Mouse (Mus musculus) kidney, embryonic 16.5 days (tissue): Measurements from ENCODE around the gene Parp2. TPM values are rescaled to one million over a fixed set of nuclear protein-coding genes. Genes with fewer than 3 reads are reported as not detected.
"Not testable (repeated sequence)": the region's sequence is repeated elsewhere in the genome, so short reads cannot be mapped to it uniquely, and the experiment has no call there.

Experiments
- ATAC-seq: fragments of 200-750 bp; cut with Nextera tagmentation; 2 replicates; pipeline ENCODE4 v1.8.0; 2017; ENCODE audit warnings: moderate TSS enrichment; ENCODE audit not compliant: low FRiP score, low TSS enrichment
- H3K27ac ChIP-seq: fragments of 300-500 bp; sonication (generic); 2 replicates; pipeline ENCODE4 v1.5.1; 2014; ENCODE audit warnings: low read length
- H3K27me3 ChIP-seq: fragments of 300-500 bp; sonication (generic); 2 replicates; pipeline ENCODE4 v1.6.1; 2014; ENCODE audit warnings: low read length, control low read depth, mixed read lengths; ENCODE audit not compliant: insufficient read depth
- H3K36me3 ChIP-seq: fragments of 300-500 bp; sonication (generic); 2 replicates; pipeline ENCODE4 v1.6.1; 2014; ENCODE audit warnings: low read length, control low read depth, mixed read lengths; ENCODE audit not compliant: insufficient read depth
- H3K4me1 ChIP-seq: fragments of 300-500 bp; sonication (generic); 2 replicates; pipeline ENCODE4 v1.6.1; 2014; ENCODE audit warnings: low read length, control low read depth, mixed read lengths; ENCODE audit not compliant: insufficient read depth
- H3K4me2 ChIP-seq: fragments of 300-500 bp; sonication (generic); replicated peaks from 2 replicates; pipeline ENCODE4 v1.6.1; 2014; ENCODE audit warnings: low read depth, low read length
- H3K4me3 ChIP-seq: fragments of 300-500 bp; sonication (generic); 2 replicates; pipeline ENCODE4 v1.5.1; 2014; ENCODE audit warnings: mild to moderate bottlenecking, low read length
- H3K9ac ChIP-seq: fragments of 300-500 bp; sonication (generic); replicated peaks from 2 replicates; pipeline ENCODE4 v1.6.1; 2014; ENCODE audit warnings: low read length
- H3K9me3 ChIP-seq: fragments of 300-500 bp; sonication (generic); 2 replicates; pipeline ENCODE4 v1.6.1; 2016; ENCODE audit warnings: low read length, control low read depth
- WGBS: fragments of 180-500 bp; shearing (Covaris S2); extraction: QIAGEN DNeasy Blood & Tissue Kit; methylation state at CpG from one replicate; pipeline ENCODE4 v1.1.7; 2014; 5-methylcytosine and 5-hydroxymethylcytosine counted together
- polyA plus RNA-seq: library from polyadenylated mRNA; unstranded; fragments of >200 nt; fragmentation: Nextera tagmentation; extraction: Ambion mirVana; gene quantifications from 2 replicates; pipeline ENCODE4 v1.2.1, GENCODE M21; 2015

Parp2 gene
- polyA plus RNA-seq, 1 experiment from 2014 or later: 61.8 TPM

DNA sequence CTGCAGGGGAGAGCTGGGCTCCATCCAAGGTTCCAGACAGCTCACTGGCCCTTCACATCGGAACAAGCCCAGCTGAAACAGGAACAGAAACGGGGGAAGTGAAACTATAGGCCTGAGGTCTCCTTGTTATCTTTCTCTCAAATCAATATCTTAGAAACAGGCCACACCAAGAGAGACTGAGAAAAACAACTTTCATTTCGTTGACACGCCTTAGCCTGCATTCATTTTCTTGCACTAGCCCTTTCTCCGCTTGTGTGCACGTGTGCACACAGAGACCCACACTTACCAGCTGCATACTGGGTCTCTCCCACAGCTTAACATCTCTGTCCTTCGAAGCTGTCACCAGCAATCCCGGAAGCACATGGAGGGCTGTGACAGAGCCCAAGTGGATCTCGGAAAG is 16.6 kb downstream of the Parp2 start:
- Histone ChIP-seq H3K4me2 (no peak overlapping the region), H3K36me3 (peaks cover 42% of the 10 kb centered on the region), H3K4me3 (no peak overlapping the region), H3K27ac (no peak overlapping the region), H3K27me3 (no peaks in the 10 kb centered on the region), H3K9me3 (no peaks in the 10 kb centered on the region), H3K4me1 (no peaks in the 10 kb centered on the region), H3K9ac (no peak overlapping the region)
- no peak for ATAC-seq
- 88% methylated on average over 9 of the region's 9 CpGs for WGBS

DNA sequence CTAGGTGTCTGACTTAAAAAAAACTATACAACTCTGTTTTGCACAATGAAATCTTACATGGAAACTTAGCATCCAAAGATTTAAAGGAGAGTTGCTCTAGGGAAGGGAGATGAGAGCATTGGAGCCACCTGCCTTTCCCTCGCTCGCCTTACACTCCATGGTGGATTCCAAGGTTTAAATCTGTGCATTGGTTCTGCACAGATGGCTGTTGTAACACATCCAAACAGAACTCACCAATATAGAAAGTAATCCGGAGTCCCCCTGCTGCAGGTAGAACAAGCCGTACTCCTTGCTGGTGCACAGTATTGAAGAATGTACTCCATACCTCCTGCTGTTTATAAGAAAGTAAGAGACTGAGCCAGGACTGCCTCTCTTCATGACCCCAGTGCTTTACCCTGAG is 18.9 kb downstream of the Parp2 start:
- no peak overlapping the region for H3K4me2 ChIP-seq
- no peak for ATAC-seq
- no peaks in the 10 kb centered on the region for H3K9me3 ChIP-seq
- 89% methylated on average over 4 of the region's 4 CpGs for WGBS
- H3K36me3 ChIP-seq: peaks cover 20% of the 10 kb centered on the region
- H3K4me1 ChIP-seq: no peaks in the 10 kb centered on the region
- no peaks in the 10 kb centered on the region for H3K27me3 ChIP-seq
- H3K9ac ChIP-seq: no peak overlapping the region
- H3K27ac ChIP-seq: no peak overlapping the region
- H3K4me3 ChIP-seq: no peak overlapping the region

DNA sequence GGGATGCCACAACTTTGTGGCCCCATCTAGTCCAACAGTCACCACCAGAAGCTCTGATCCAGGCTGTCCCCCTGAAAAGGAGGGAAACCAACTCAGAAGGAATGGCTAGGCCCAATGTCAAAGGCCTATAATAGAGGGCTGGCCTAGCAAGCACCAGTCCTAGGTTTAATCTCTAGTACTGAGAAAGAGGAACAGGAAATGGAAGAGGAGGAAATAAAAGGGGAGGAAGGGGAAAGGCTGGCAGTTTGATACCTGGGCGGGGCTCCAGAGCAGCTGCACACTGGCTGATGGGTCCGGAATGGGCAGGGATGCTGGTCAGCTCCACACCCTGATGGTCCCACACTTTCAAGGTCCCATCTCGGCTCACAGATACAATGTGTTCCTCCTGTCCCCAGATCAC is 22.2 kb downstream of the Parp2 start:
- Histone ChIP-seq H3K36me3 (no peaks in the 10 kb centered on the region; the same call in 1 of the 2 replicates), H3K27me3 (no peaks in the 10 kb centered on the region), H3K4me2 (no peak overlapping the region), H3K27ac (no peak overlapping the region), H3K9ac (no peak overlapping the region), H3K4me1 (no peaks in the 10 kb centered on the region), H3K9me3 (no peaks in the 10 kb centered on the region), H3K4me3 (no peak overlapping the region)
- ATAC-seq: no peak
- 78% methylated on average over 3 of the region's 3 CpGs for WGBS

DNA sequence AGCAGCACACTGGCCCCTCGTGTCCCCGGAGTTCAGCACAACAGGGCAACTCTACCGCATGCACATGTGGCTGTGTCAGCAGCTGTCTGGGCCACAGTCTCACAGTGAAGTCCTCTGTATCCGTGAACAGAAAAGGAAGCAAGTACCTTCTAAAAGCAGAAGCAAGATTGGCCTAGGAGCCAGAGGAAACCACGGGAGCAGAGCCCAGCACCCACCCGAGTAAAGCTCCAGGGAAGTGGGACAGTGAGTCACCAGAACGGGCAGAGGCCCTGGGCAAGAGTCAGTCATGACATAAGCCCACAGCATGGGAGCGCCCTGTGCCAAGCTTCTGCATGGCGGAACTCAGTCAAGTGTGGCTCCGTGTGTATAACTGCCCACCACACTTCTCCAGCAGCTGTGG is 26.3 kb downstream of the Parp2 start:
- no peak overlapping the region for H3K4me3 ChIP-seq
- H3K4me1 ChIP-seq: no peaks in the 10 kb centered on the region
- no peak overlapping the region for H3K9ac ChIP-seq
- WGBS: 81% methylated on average over 10 of the region's 10 CpGs
- no peaks in the 10 kb centered on the region for H3K27me3 ChIP-seq
- no peak overlapping the region for H3K27ac ChIP-seq
- no peaks in the 10 kb centered on the region for H3K9me3 ChIP-seq
- H3K36me3 ChIP-seq: no peaks in the 10 kb centered on the region; the same call in 1 of the 2 replicates
- no peak overlapping the region for H3K4me2 ChIP-seq
- peak; percentile 41; the same call in 1 of the 2 replicates for ATAC-seq

- no peak for ATAC-seq
- H3K27me3 ChIP-seq: no peaks in the 10 kb centered on the region
- no peaks in the 10 kb centered on the region for H3K36me3 ChIP-seq
- H3K9me3 ChIP-seq: no peaks in the 10 kb centered on the region
- H3K4me2 ChIP-seq: no peak overlapping the region
- no peak overlapping the region for H3K9ac ChIP-seq
- no peaks in the 10 kb centered on the region for H3K4me1 ChIP-seq
- H3K27ac ChIP-seq: no peak overlapping the region
- H3K4me3 ChIP-seq: no peak overlapping the region
- WGBS: 54% methylated on average over 2 of the region's 2 CpGs
Measured at GRCm38 (mm10) chr14:50834435-50834834, 26.8 kb downstream of the Parp2 start.

GRCm38 (mm10) chr14:50837236-50837635 is 29.6 kb downstream of the Parp2 start:
- no peak overlapping the region for H3K27ac ChIP-seq
- no peak for ATAC-seq
- no peak overlapping the region for H3K4me2 ChIP-seq
- H3K36me3 ChIP-seq: 0 out of 2 replicates have a peak, but pooled peaks cover 6% of the 10 kb centered on the region
- H3K4me3 ChIP-seq: no peak overlapping the region
- H3K9me3 ChIP-seq: no peaks in the 10 kb centered on the region
- no peak overlapping the region for H3K9ac ChIP-seq
- H3K4me1 ChIP-seq: no peaks in the 10 kb centered on the region
- no peaks in the 10 kb centered on the region for H3K27me3 ChIP-seq
- WGBS: 69% methylated on average over 6 of the region's 6 CpGs

GRCm38 (mm10) chr14:50855788-50856187 is 48.1 kb downstream of the Parp2 start:
- no peak for ATAC-seq
- no peaks in the 10 kb centered on the region for H3K27me3 ChIP-seq
- no peak overlapping the region for H3K4me2 ChIP-seq
- no peak overlapping the region for H3K27ac ChIP-seq
- no peaks in the 10 kb centered on the region for H3K4me1 ChIP-seq
- H3K4me3 ChIP-seq: no peak overlapping the region
- H3K36me3 ChIP-seq: peaks cover 21% of the 10 kb centered on the region; the same call in 1 of the 2 replicates
- no peak overlapping the region for H3K9ac ChIP-seq
- 81% methylated on average over 5 of the region's 5 CpGs for WGBS
- no peaks in the 10 kb centered on the region for H3K9me3 ChIP-seq

GRCm38 (mm10) chr14:50862641-50863040 is 55.0 kb downstream of the Parp2 start:
- Histone ChIP-seq H3K9me3 (no peaks in the 10 kb centered on the region), H3K36me3 (peaks cover 19% of the 10 kb centered on the region), H3K27me3 (no peaks in the 10 kb centered on the region), H3K4me2 (no peak overlapping the region), H3K9ac (no peak overlapping the region), H3K4me3 (no peak overlapping the region), H3K27ac (no peak overlapping the region), H3K4me1 (no peaks in the 10 kb centered on the region)
- 89% methylated on average over 10 of the region's 10 CpGs for WGBS
- ATAC-seq: no peak

DNA sequence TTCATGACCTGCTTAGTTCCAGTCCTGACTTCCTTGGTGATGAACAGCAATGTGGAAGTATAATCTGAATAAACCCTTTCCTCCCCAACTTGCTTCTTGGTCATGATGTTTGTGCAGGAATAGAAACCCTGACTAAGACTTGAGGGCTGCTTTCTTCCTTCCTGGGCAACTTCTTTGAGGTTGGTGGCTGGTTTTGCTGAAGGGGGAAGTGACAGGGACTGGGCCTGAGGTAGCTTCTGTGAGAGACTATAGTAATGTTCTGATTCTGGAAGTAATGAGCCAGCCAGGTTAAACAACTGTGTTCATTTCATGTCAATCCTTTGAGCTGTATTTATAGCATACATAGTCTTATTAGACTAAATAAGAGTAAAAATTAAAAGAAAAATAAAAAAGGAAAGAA is 57.4 kb downstream of the Parp2 start:
- not testable (repeated sequence) for H3K4me1 ChIP-seq, H3K4me3 ChIP-seq, H3K9me3 ChIP-seq, H3K4me2 ChIP-seq, ATAC-seq, H3K27me3 ChIP-seq, H3K9ac ChIP-seq, H3K27ac ChIP-seq
- H3K36me3 ChIP-seq: peaks cover 15% of the 10 kb centered on the region

GRCm38 (mm10) chr14:50866966-50867365 is 59.3 kb downstream of the Parp2 start:
- 93% methylated on average over 3 of the region's 3 CpGs for WGBS
- H3K9me3 ChIP-seq: no peaks in the 10 kb centered on the region
- no peak overlapping the region for H3K4me2 ChIP-seq
- H3K4me1 ChIP-seq: peaks cover 6% of the 10 kb centered on the region; the same call in 1 of the 2 replicates
- H3K4me3 ChIP-seq: no peak overlapping the region
- H3K27me3 ChIP-seq: no peaks in the 10 kb centered on the region
- no peak overlapping the region for H3K9ac ChIP-seq
- no peak for ATAC-seq
- H3K27ac ChIP-seq: no peak overlapping the region
- peaks cover 10% of the 10 kb centered on the region; the same call in 1 of the 2 replicates for H3K36me3 ChIP-seq
